Mouse (Mus musculus) kidney, postnatal 25 days (tissue): ENCODE data around the gene Cenps.
"Not testable (repeated sequence)": the region's sequence is repeated elsewhere in the genome, so short reads cannot be mapped to it uniquely, and the experiment has no call there.

Experiments
- DNase-seq, 2 experiments: peaks; one replicate each; pipeline ENCODE4 v3.0.0; 2021; ENCODE audit warnings: mixed read lengths in 2 of 2

The Cenps gene

DNA sequence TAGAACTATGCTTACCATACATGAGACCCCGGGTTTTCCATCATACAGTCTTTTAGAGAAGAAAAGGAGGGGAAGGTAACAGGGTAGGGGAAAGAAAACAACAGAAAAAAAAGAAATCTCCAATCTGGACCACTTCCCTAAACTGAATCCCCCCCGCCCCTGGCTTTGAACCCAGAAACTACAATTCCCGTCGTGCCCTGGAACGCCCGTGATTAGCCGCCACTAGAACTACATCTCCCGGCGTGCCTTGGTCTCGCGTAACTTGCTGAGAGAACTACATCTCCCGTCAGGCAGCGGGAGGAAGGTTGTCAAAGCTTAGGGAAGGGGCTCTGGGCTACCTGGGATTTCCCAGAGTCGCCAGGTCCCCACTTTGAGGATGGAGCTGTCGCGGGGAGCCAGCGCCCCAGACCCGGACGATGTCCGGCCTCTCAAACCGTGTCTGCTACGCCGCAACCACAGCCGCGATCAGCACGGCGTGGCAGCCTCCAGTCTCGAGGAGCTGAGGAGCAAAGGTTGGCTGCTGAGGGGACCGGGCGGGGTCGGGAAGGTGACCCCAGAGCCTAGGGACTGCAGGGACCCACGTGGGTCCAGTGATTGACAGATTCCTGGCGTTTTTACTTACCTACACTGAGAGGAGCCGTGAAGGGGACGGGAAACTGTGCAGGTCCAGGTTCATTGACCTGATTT is 33.4 kb downstream of the Cenps start, which contains the start of gene Dffa:
TSS of gene Dffa (plus strand) at position 272 of the 687 bp plus-strand sequence.
- peak; percentile 95 to 96 for DNase-seq

DNA sequence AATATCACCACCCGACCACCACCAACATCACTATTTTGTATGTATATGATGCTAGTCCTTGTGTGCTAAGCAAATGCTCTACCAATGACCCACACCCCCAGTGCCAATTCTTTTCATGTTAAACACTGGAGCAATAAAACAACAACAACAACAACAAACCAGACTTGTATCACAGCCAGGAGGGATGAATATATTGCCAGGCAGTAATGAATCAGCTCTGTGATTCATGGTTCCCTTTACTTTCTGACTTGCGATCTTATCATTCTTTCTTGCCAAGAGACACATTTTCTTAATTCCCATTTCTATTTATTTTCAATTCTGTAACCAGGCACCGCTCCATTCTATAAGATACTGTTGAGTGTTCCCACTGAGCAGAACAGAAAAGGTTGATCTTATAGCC is 36.0 kb downstream of the Cenps start:
- no peak for DNase-seq

DNA sequence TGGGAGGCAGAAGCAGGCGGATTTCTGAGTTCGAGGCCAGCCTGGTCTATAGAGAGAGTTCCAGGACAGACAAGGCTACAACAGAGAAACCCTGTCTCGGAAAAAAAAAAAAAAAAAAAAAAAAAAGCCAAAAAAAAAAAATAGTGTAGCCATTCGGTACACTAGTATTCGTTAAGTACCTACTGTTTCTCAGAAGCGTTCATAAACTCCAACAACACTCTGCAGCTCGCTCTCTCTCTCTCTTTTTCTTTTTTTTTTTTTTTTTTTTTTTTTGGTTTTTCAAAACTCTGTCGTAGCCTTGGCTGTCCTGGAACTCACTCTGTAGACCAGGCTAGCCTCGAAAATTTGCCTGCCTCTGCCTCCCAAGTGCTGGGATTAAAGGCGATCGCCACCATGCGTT is 37.0 kb downstream of the Cenps start:
- DNase-seq: not testable (repeated sequence)

DNA sequence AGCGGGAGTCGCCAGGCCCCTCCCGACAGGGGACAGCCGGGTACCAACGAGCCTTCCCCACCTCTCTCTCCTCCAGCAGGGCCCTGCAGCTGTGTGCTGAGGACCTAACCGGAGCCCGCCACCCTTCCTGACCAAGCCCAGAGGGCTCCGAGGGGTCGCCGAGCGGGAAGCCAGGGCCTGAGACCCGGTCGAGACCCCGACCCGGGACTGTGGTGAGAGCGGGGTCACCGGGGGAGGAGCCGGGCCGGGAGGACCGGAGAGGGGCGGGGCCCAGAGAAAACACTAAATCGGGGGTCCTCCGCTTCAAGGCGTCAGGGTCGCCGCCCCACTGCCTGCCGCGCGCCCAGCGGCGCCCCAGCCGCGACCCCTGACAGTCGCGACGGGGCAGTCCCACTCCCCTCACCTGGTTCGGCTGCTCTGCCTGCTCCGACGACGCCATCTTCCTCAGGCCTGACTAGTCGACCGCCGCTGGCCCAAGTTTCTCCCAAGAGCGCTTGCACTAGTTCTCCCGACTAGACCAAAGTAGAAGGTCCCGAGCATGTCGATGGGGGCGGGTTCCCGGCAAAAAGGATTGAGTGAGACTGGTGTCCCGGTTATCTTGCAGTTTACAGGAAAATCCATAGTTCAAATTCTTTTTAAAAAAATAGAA is 37.9 kb downstream of the Cenps start, which contains the start of gene Pex14:
TSS of gene Pex14 (minus strand) at position 508 of the 649 bp plus-strand sequence.
- peak; percentile 94 to 96 for DNase-seq

DNA sequence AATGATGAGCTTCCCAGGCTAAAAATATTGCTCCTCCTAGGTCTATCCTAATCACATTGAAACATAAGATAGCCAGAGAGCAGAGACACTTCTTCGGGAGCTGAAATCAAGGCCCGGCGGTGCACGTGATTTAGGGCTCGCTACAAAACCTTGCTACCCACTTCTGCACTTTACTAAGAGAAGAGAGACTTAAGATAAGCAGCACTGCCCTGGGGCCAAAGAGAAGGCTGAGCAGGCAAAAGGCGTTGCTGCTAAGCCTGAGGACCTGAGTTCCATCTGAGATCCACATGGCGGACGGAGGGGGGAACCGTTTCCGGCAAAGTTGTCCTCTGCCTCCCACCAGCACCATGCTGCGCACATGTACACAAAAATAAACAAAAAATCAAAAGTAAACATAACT is 38.9 kb downstream of the Cenps start:
- DNase-seq: peak in 1 of 2 experiments; percentile 15

DNA sequence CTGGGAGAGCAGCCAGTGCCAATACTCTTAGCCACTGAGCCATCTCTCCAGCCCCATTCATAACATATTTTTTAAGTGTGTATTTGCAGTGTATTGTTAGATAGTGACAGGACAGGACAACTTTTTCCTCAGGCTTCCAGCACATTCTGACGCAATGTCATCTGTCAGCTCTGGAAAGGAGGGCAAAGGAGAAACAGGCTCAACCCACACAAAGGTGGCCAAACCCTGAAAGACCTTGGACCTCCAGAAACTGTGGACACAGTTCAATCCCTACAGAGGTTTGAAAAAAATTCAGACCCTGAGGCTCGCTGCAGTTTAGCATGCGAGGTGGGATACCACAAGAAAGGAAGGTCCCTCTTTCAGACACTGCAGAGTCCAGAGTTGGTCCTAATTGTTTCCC is 39.5 kb downstream of the Cenps start:
- DNase-seq: peak in 1 of 2 experiments; percentile 57

DNA sequence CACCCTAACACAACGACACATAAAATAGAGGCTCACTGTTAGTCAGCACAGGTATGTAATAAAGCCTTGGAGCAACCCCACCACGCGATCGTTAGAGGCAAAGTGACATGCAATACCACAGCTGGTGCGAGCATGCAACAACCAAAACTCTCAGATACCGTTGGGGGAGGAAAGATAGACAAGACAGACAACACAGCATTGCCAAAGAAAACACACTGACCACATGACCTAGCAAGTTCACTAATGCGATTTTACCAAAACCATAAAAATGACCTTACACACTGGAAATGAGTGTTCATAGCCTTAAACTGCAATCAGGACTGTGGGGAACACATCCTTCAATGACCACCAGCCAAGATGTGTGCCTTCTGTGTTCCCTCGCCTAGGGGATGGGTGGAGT is 46.1 kb downstream of the Cenps start:
- DNase-seq: no peak

DNA sequence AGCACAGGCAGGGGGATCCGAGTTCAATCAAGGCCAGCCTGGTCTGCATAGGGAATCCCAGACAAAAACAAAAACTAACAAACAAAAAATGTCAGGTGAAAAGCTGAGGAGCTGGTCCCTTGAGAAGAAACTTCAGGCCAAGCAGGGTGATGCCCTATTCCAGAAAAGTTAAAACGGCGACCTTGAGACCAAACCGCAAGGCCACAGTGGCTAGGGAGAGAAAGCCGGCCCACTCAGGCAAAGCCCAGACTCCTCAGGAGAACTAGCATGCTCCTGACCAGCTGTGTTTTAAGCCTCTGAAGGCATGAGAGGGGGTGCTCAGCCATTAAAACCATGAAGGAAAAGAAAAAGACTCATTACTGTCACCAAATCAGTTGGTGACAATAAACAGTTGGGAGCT is 52.0 kb downstream of the Cenps start:
- no peak for DNase-seq

DNA sequence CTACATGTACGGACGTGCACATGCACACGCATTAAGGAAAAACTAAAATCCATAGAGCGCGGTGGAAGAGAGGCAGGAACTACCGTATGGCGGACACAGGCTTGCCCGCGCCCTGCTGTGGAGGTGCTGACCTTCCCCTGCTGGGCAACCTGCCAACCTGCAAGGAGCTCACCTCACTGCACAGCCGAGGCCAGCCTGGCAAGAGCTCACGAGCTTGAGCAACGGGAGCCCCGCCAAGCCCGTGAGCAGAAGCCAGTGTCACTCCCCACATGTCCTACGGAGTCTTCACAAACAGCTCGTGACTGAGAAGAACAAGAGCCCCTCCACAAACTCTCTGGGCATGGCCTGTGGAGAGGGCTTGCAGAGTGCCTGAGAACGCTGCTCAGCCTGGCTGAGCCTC is 55.9 kb downstream of the Cenps start:
- peak; percentile 94 to 97 for DNase-seq

DNA sequence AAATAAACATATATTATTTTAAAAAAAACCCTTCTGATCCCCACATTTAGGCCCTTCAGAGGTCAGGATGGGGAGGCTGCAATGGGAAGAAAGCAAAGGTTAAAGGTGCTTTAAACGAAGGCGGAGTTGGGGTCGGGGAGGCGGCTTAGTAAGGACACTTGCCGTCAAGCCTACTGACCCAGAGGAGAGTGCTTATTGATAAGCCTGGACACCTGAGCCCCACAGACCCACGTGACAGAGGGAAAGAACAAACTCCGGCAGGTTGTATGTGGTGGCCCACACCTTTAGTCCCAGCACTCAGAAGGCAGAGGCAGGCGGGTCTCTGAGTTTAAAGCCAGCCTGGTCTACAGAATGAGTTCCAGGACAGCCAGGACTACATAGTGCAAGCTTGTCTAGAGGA is 57.3 kb downstream of the Cenps start:
- no peak for DNase-seq

DNA sequence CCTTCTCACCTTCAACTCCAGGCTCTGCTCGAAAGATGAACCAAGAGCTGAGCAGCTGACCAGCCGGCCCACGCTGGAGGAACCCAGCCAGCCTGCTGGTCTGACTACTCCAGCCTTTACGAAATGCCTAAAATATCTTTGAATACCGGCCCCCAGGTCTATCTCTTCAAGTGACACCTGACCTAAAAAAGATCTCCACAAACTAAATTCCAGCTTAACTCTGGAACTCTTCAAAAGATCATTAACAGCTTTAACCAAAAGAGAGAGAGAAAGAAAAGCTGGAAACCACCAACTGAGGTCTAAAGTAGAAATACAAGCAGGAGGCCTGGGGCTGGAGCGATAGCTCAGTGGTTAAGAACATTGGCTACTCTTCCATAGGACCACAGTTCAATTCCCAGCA is 57.8 kb downstream of the Cenps start:
- peak in 1 of 2 experiments; percentile 54 for DNase-seq

DNA sequence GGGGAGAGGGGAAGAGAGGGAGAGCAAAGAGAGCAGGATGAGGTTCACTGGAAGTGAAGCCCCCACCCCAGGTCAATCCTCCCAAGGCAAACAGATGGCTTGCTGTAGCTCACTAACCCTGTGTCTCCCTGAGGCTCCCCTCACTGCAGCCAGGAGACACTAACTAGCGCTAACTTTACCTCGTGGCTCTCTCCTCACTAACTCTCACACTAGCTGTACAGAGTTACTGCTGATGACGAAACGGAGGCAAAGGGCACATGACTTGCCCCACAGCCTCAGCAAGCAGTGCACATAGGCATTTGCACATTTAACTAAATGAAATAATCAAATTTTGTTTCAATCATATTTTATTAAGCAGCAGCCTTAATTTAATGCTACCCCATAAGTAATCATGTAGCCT is 59.2 kb downstream of the Cenps start:
- peak in 1 of 2 experiments; percentile 68 for DNase-seq
